Mouse (Mus musculus) CH12.LX (cell line): ENCODE measurements around the gene Ndufb5. TPM values are rescaled to one million over a fixed set of nuclear protein-coding genes. Genes with fewer than 3 reads are reported as not detected.

Experiments used
- DNase-seq: peaks from one replicate; pipeline ENCODE4 v3.0.0-alpha.2; 2013; ENCODE audit errors: extremely low read depth
- H3K27ac ChIP-seq: 2 replicates; pipeline ENCODE4 v1.5.1; 2012; ENCODE audit warnings: low read depth, mild to moderate bottlenecking, control low read depth, moderate library complexity; ENCODE audit not compliant: insufficient read depth
- H3K27me3 ChIP-seq: replicated peaks from 2 replicates; pipeline ENCODE3; 2012; ENCODE audit warnings: inconsistent platforms
- H3K36me3 ChIP-seq, 2 experiments: replicated peaks in 1 of 2; 2 replicates each; pipeline versions ENCODE3 to v1.6.1; 2012; ENCODE audit warnings: inconsistent platforms in 1 of 2, low read length in 1 of 2, mild to moderate bottlenecking in 1 of 2, mixed read lengths in 1 of 2, moderate library complexity in 1 of 2; ENCODE audit not compliant: control insufficient read depth in 1 of 2, insufficient read depth in 1 of 2
- H3K4me1 ChIP-seq, 2 experiments: 2 replicates each; pipeline ENCODE4 v1.6.1; 2012; ENCODE audit warnings: inconsistent platforms in 1 of 2, moderate library complexity in 1 of 2; ENCODE audit not compliant: insufficient read depth in 2 of 2, control insufficient read depth in 1 of 2
- H3K4me2 ChIP-seq: 2 replicates; pipeline ENCODE4 v1.6.1; 2012; ENCODE audit warnings: low read depth, mild to moderate bottlenecking, control low read depth; ENCODE audit not compliant: poor library complexity, insufficient read depth, severe bottlenecking
- H3K4me3 ChIP-seq, 3 experiments: fragments of 150-350 bp in 1 of 3; sonication (generic) in 1 of 3; replicated peaks in 1 of 3; 2 replicates each; pipeline versions ENCODE3 to v1.5.1; 2011 to 2012; ENCODE audit warnings: low read depth in 2 of 3, low read length in 2 of 3, mild to moderate bottlenecking in 2 of 3, moderate library complexity in 2 of 3, control low read depth in 1 of 3, improper control_type of control experiment in 1 of 3, inconsistent platforms in 1 of 3, mixed read lengths in 1 of 3; ENCODE audit not compliant: poor library complexity in 1 of 3
- H3K79me2 ChIP-seq: replicated peaks from 2 replicates; pipeline ENCODE4 v1.6.1; 2012; ENCODE audit warnings: mild to moderate bottlenecking, moderate library complexity; ENCODE audit not compliant: control insufficient read depth, poor library complexity, insufficient read depth, severe bottlenecking; ENCODE audit errors: extremely low read depth
- H3K9ac ChIP-seq: 2 replicates; pipeline ENCODE4 v1.6.1; 2012; ENCODE audit warnings: low read depth, mild to moderate bottlenecking, control low read depth, moderate library complexity; ENCODE audit not compliant: insufficient read depth
- H3K9me3 ChIP-seq: replicated peaks from 2 replicates; pipeline ENCODE3; 2012; ENCODE audit warnings: low read length, inconsistent platforms, mixed read lengths
- CHD2 ChIP-seq: IDR thresholded peaks from 2 replicates; pipeline ENCODE4 v1.6.1; 2011; ENCODE audit warnings: low read length, improper control_type of control experiment
- CTCF ChIP-seq, 2 experiments: IDR thresholded peaks in 1 of 2; conservative IDR thresholded peaks in 1 of 2; 2 replicates each; pipeline ENCODE4 v1.5.1; 2011 to 2012; ENCODE audit warnings: low read depth in 2 of 2, low read length in 2 of 2, improper control_type of control experiment in 1 of 2, inconsistent platforms in 1 of 2, mild to moderate bottlenecking in 1 of 2, moderate library complexity in 1 of 2
- E2F4 ChIP-seq: IDR thresholded peaks from 2 replicates; pipeline ENCODE4 v1.6.1; 2011; ENCODE audit warnings: low read depth, low read length, improper control_type of control experiment; ENCODE audit not compliant: insufficient replicate concordance
- ELF1 ChIP-seq: IDR thresholded peaks from 2 replicates; pipeline ENCODE4 v1.6.1; 2014; ENCODE audit warnings: low read depth, mild to moderate bottlenecking, inconsistent platforms, low read length, improper control_type of control experiment
- IRF4 ChIP-seq: IDR thresholded peaks from 2 replicates; pipeline ENCODE4 v1.6.1; 2014; ENCODE audit warnings: low read depth, mild to moderate bottlenecking, inconsistent platforms, low read length, improper control_type of control experiment
- JUN ChIP-seq: IDR thresholded peaks from 2 replicates; pipeline ENCODE4 v1.6.1; 2011; ENCODE audit warnings: low read depth, mild to moderate bottlenecking, low read length, improper control_type of control experiment, moderate library complexity; ENCODE audit not compliant: insufficient read depth
- MAFK ChIP-seq: IDR thresholded peaks from 2 replicates; pipeline ENCODE4 v1.6.1; 2011; ENCODE audit warnings: low read length, improper control_type of control experiment; ENCODE audit not compliant: insufficient replicate concordance
- MAX ChIP-seq: IDR thresholded peaks from 2 replicates; pipeline ENCODE4 v1.6.1; 2011; ENCODE audit warnings: low read length, improper control_type of control experiment
- MEF2A ChIP-seq: IDR thresholded peaks from 2 replicates; pipeline ENCODE4 v1.6.1; 2014; ENCODE audit warnings: low read depth, mild to moderate bottlenecking, inconsistent platforms, low read length, improper control_type of control experiment, borderline replicate concordance
- MXI1 ChIP-seq: IDR thresholded peaks from 2 replicates; pipeline ENCODE4 v1.6.1; 2011; ENCODE audit warnings: mild to moderate bottlenecking, low read depth, low read length, improper control_type of control experiment
- MYC ChIP-seq: IDR thresholded peaks from 2 replicates; pipeline ENCODE4 v1.6.1; 2011; ENCODE audit warnings: low read depth, mild to moderate bottlenecking, improper control_type of control experiment, low read length
- NELFE ChIP-seq: IDR thresholded peaks from 2 replicates; pipeline ENCODE4 v1.6.1; 2011; ENCODE audit warnings: low read depth, low read length, improper control_type of control experiment
- PAX5 ChIP-seq: IDR thresholded peaks from 2 replicates; pipeline ENCODE4 v1.6.1; 2012; ENCODE audit warnings: low read length, inconsistent platforms, mixed read lengths
- POLR2A ChIP-seq: IDR thresholded peaks from 2 replicates; pipeline ENCODE4 v1.6.1; 2011; ENCODE audit warnings: low read depth, mild to moderate bottlenecking, improper control_type of control experiment, low read length
- RCOR1 ChIP-seq: conservative IDR thresholded peaks from 2 replicates; pipeline ENCODE4 v1.6.1; 2012; ENCODE audit warnings: low read depth, mild to moderate bottlenecking, inconsistent platforms, low read length, improper control_type of control experiment
- SIN3A ChIP-seq: IDR thresholded peaks from 2 replicates; pipeline ENCODE4 v1.6.1; 2012; ENCODE audit warnings: low read length, improper control_type of control experiment, inconsistent platforms
- SMC3 ChIP-seq: IDR thresholded peaks from 2 replicates; pipeline ENCODE4 v1.6.1; 2011; ENCODE audit warnings: low read depth, low read length, improper control_type of control experiment
- TBP ChIP-seq: conservative IDR thresholded peaks from 2 replicates; pipeline ENCODE4 v1.6.1; 2011; ENCODE audit warnings: low read depth, low read length, improper control_type of control experiment
- TCF12 ChIP-seq: IDR thresholded peaks from 2 replicates; pipeline ENCODE4 v1.6.1; 2014; ENCODE audit warnings: low read depth, mild to moderate bottlenecking, inconsistent platforms, low read length, improper control_type of control experiment
- UBTF ChIP-seq: IDR thresholded peaks from 2 replicates; pipeline ENCODE4 v1.6.1; 2012; ENCODE audit warnings: low read depth, mild to moderate bottlenecking, inconsistent platforms, low read length, improper control_type of control experiment, moderate library complexity
- USF1 ChIP-seq: IDR thresholded peaks from 2 replicates; pipeline ENCODE4 v1.6.1; 2014; ENCODE audit warnings: low read depth, mild to moderate bottlenecking, inconsistent platforms, low read length, improper control_type of control experiment
- ZC3H11A ChIP-seq: IDR thresholded peaks from 2 replicates; pipeline ENCODE4 v1.6.1; 2012; ENCODE audit warnings: low read depth, mild to moderate bottlenecking, inconsistent platforms, low read length, improper control_type of control experiment
- ZMIZ1 ChIP-seq: IDR thresholded peaks from 2 replicates; pipeline ENCODE4 v1.6.1; 2012; ENCODE audit warnings: low read depth, mild to moderate bottlenecking, inconsistent platforms, low read length, improper control_type of control experiment
- dilution Hi-C: fragments of 300-500 bp; cut with MboI; formaldehyde crosslinking; loops from 2 replicates; pipeline ENCODE4 v1.14.3; 2020; ENCODE audit warnings: low sequenced_read_pairs; ENCODE audit not compliant: extremely low pct_unique_long_range_greater_than_20kb, extremely low pct_ligation_motif_present
- in situ Hi-C: fragments of 300-500 bp; cut with MboI; formaldehyde crosslinking; loops from 3 replicates; pipeline ENCODE4 v1.14.3; 2019; ENCODE audit warnings: low sequenced_read_pairs, low pct_ligation_motif_present, low pct_unique_long_range_greater_than_20kb, mixed read lengths
- polyA plus RNA-seq: library from polyadenylated mRNA; unstranded; fragments of >175 nt; gene quantifications from 2 replicates; pipeline ENCODE4 v1.2.1, GENCODE M21; 2012; ENCODE audit warnings: low read depth; ENCODE audit not compliant: insufficient read length
- total RNA-seq, 2 experiments: library from RNA; depleted of rRNA; stranded (reverse); fragments of 300-350 nt in 1 of 2; fragments of >200 nt in 1 of 2; gene quantifications; 2 replicates each; pipeline ENCODE4 v1.2.3; 2012 to 2014

Ndufb5 gene
- total and polyA plus RNA-seq, 3 experiments = 145 to 467 (median 179) TPM

DNA sequence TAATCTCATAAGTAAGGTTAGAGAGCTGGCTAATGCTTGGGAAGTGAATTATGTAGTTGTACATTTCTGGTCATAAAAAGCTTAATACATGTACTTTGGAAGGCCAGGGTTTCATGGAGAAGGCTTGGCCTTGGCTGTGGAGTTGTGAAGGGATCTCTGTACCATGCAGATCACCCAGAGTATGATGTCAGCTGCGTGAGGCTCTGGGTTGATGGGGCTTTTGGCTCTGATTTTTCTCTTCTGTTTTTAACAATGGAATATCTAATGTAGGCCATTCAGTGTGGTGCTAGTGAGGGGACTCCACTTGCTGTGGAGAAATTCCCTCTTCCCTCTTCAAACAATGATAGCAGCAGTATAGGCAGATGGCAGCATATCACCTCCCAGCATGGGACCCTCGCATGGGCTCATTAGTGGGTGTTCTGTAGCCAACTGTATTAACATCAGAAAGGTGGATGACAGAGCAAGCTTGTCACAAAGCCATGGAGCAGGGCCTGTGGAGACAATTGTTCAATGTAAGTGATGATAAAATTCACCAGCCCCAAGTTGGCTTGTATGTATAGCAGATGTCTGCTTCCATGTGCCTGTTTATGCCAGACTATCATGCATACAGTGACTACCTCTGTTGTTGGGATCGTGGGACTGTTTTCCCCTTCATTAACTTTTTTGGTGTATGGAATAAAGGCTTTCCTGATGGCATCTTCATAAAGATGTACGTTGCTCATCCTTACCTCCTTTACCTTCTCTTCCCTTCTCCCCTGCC, 13.2 kb downstream of the Ndufb5 start:
- H3K79me2 ChIP-seq = no peaks in the 10 kb centered on the region
- in situ Hi-C loops = no loop called here
- no peaks in the 10 kb centered on the region for H3K4me1 ChIP-seq
- no peaks in the 10 kb centered on the region for H3K9me3 ChIP-seq
- no peaks in the 10 kb centered on the region for H3K27me3 ChIP-seq
- no peak overlapping the region for H3K4me3 ChIP-seq
- dilution Hi-C loops = no loop called here
- H3K27ac ChIP-seq = no peak overlapping the region
- H3K36me3 ChIP-seq = peaks cover 55 to 94% of the 10 kb centered on the region in 2 experiments
- no peak for DNase-seq
- H3K9ac ChIP-seq = no peak overlapping the region
- TF ChIP-seq IRF4 (no peak), TCF12 (no peak), JUN (no peak), MEF2A (no peak), SIN3A (no peak), TBP (no peak)
- H3K4me2 ChIP-seq = no peak overlapping the region

GRCm38 (mm10) chr3:32754384-32754915, 17.7 kb downstream of the Ndufb5 start:
- Histone ChIP-seq H3K9me3 (no peaks in the 10 kb centered on the region), H3K27ac (no peak overlapping the region), H3K4me2 (no peak overlapping the region), H3K36me3 (peaks cover 30 to 60% of the 10 kb centered on the region in 2 experiments), H3K4me1 (no peaks in the 10 kb centered on the region), H3K27me3 (no peaks in the 10 kb centered on the region), H3K79me2 (no peaks in the 10 kb centered on the region), H3K9ac (no peak overlapping the region), H3K4me3 (no peak overlapping the region)
- dilution Hi-C loops = no loop called here
- in situ Hi-C loops = no loop called here
- TF ChIP-seq NELFE (no peak), TBP (no peak), MXI1 (no peak), PAX5 (no peak), SIN3A (no peak), MAX (no peak), CTCF (conservative IDR thresholded peaks at IDR 0.05 in 1 of 2, IDR thresholded peaks at IDR 0.05 in 1 of 2; ENCODE audit: low read depth in 2 of 2, low read length in 2 of 2) (no peak), UBTF (no peak)
- DNase-seq = no peak

DNA sequence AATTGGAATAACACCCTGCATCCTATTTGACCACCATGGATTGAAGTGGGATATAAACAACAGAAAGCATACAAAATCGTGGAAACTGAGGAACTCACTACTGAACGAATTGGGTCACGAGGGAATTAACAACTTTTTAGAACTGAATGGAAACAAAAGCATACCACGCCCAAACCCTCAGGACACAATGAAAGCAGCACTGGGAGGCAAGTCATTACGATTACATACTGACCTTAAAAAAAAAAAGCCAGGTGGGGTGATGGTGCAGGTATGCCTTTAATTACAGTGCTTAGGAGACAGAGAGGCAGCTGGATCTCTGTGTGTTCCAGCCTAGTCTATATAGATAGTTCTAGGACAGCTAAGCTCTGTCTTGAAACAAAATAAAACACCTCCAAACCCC, 22.4 kb downstream of the Ndufb5 start:
- Histone ChIP-seq H3K4me2 (no peak overlapping the region), H3K27ac (no peak overlapping the region), H3K9ac (no peak overlapping the region), H3K36me3 (peaks cover 0 to 14% of the 10 kb centered on the region in 2 experiments), H3K4me3 (no peak overlapping the region), H3K79me2 (no peaks in the 10 kb centered on the region), H3K27me3 (no peaks in the 10 kb centered on the region), H3K9me3 (no peaks in the 10 kb centered on the region), H3K4me1 (no peaks in the 10 kb centered on the region)
- no peak for DNase-seq
- in situ Hi-C loops = no loop called here
- TF ChIP-seq MAX (no peak), NELFE (no peak), USF1 (no peak), POLR2A (no peak), ZC3H11A (no peak), ZMIZ1 (no peak), RCOR1 (no peak), MAFK (no peak), CHD2 (no peak), SIN3A (no peak), SMC3 (no peak), E2F4 (no peak), MYC (no peak), PAX5 (no peak), MXI1 (no peak), ELF1 (no peak), TBP (no peak)
- dilution Hi-C loops = no loop called here
